Mouse (Mus musculus) hindbrain, embryonic 14.5 days (tissue): ENCODE data around the gene Prss42. TPM values are rescaled to one million over a fixed set of nuclear protein-coding genes. Genes with fewer than 3 reads are reported as not detected.
"Not testable (repeated sequence)": the region's sequence is repeated elsewhere in the genome, so short reads cannot be mapped to it uniquely, and the experiment has no call there.

Experiments
- ATAC-seq: fragments of 200-750 bp; cut with Nextera tagmentation; 2 replicates; pipeline ENCODE4 v1.8.0; 2017; ENCODE audit warnings: moderate number of reproducible peaks, mild to moderate bottlenecking, moderate TSS enrichment, moderate library complexity; ENCODE audit not compliant: low FRiP score
- DNase-seq: peaks from one replicate; pipeline ENCODE4 v3.0.0-alpha.2; 2015; ENCODE audit warnings: low spot score
- H3K27ac ChIP-seq: fragments of 300-500 bp; sonication (generic); 2 replicates; pipeline ENCODE4 v1.5.1; 2014; ENCODE audit warnings: mild to moderate bottlenecking, moderate library complexity
- H3K27me3 ChIP-seq: fragments of 300-500 bp; sonication (generic); 2 replicates; pipeline ENCODE4 v1.6.1; 2014; ENCODE audit warnings: mild to moderate bottlenecking, low read length, mixed read lengths; ENCODE audit not compliant: control insufficient read depth, insufficient read depth
- H3K36me3 ChIP-seq: fragments of 300-500 bp; sonication (generic); replicated peaks from 2 replicates; pipeline ENCODE4 v1.6.1; 2014; ENCODE audit not compliant: control insufficient read depth, insufficient read depth
- H3K4me1 ChIP-seq: fragments of 300-500 bp; sonication (generic); replicated peaks from 2 replicates; pipeline ENCODE4 v1.6.1; 2014; ENCODE audit warnings: antibody characterized with exemption, low read length, mixed read lengths; ENCODE audit not compliant: control insufficient read depth, insufficient read depth
- H3K4me2 ChIP-seq: fragments of 300-500 bp; sonication (generic); replicated peaks from 2 replicates; pipeline ENCODE4 v1.6.1; 2014; ENCODE audit warnings: mild to moderate bottlenecking, moderate library complexity
- H3K4me3 ChIP-seq: fragments of 300-500 bp; sonication (generic); replicated peaks from 2 replicates; pipeline ENCODE4 v1.5.1; 2014; ENCODE audit warnings: mild to moderate bottlenecking, low read length
- H3K9ac ChIP-seq: fragments of 300-500 bp; sonication (generic); 2 replicates; pipeline ENCODE4 v1.6.1; 2014
- H3K9me3 ChIP-seq: fragments of 300-500 bp; sonication (generic); 2 replicates; pipeline ENCODE4 v1.6.1; 2016; ENCODE audit warnings: low read length; ENCODE audit not compliant: control insufficient read depth
- WGBS: fragments of 180-500 bp; shearing (Covaris S2); extraction: QIAGEN DNeasy Blood & Tissue Kit; methylation state at CpG from one replicate; pipeline ENCODE4 v1.1.7; 2014; 5-methylcytosine and 5-hydroxymethylcytosine counted together
- polyA plus RNA-seq: library from polyadenylated mRNA; unstranded; fragments of >200 nt; fragmentation: Nextera tagmentation; extraction: Ambion mirVana; gene quantifications from 2 replicates; pipeline ENCODE4 v1.2.1, GENCODE M21; 2014

The Prss42 gene
- polyA plus RNA-seq, 1 experiment from 2014 or later, result not detected

- H3K27me3 ChIP-seq, H3K4me2 ChIP-seq, DNase-seq, H3K9ac ChIP-seq, H3K27ac ChIP-seq, H3K4me3 ChIP-seq, H3K36me3 ChIP-seq, H3K9me3 ChIP-seq, ATAC-seq, H3K4me1 ChIP-seq: not testable (repeated sequence)
Measured at GRCm38 (mm10) chr9:110820546-110820945, 22.6 kb downstream of the Prss42 start.

GRCm38 (mm10) chr9:110821436-110821835 is 23.5 kb downstream of the Prss42 start:
- H3K27me3 ChIP-seq, result no peaks in the 10 kb centered on the region
- H3K36me3 ChIP-seq, result no peaks in the 10 kb centered on the region

GRCm38 (mm10) chr9:110825426-110825825 is 27.5 kb downstream of the Prss42 start:
- Histone ChIP-seq H3K4me1 (no peaks in the 10 kb centered on the region), H3K27ac (no peak overlapping the region), H3K4me2 (no peak overlapping the region), H3K9ac (no peak overlapping the region), H3K36me3 (no peaks in the 10 kb centered on the region), H3K4me3 (no peak overlapping the region), H3K27me3 (no peaks in the 10 kb centered on the region), H3K9me3 (no peaks in the 10 kb centered on the region)
- DNase-seq (no peak), ATAC-seq (no peak)
- 81% methylated on average over 4 of the region's 4 CpGs for WGBS

More at GRCm38 (mm10) chr9:110821436-110821835, 23.5 kb downstream of the Prss42 start:
- H3K4me3 ChIP-seq, result no peak overlapping the region
- H3K9ac ChIP-seq, result no peak overlapping the region
- no peak overlapping the region for H3K27ac ChIP-seq
- no peaks in the 10 kb centered on the region for H3K9me3 ChIP-seq
- no peaks in the 10 kb centered on the region for H3K4me1 ChIP-seq
- DNase-seq (no peak), ATAC-seq (no peak)
- 89% methylated on average over 7 of the region's 7 CpGs for WGBS
- H3K4me2 ChIP-seq, result no peak overlapping the region

- no peak for ATAC-seq
- H3K27me3 ChIP-seq, result no peaks in the 10 kb centered on the region
- H3K9ac ChIP-seq, result no peak overlapping the region
- no peaks in the 10 kb centered on the region for H3K9me3 ChIP-seq
- no peaks in the 10 kb centered on the region for H3K4me1 ChIP-seq
- H3K36me3 ChIP-seq, result no peaks in the 10 kb centered on the region
- H3K4me3 ChIP-seq, result no peak overlapping the region
- H3K4me2 ChIP-seq, result no peak overlapping the region
- WGBS, result 66% methylated on average over 7 of the region's 7 CpGs
- H3K27ac ChIP-seq, result no peak overlapping the region
- DNase-seq, result no peak
Measured at GRCm38 (mm10) chr9:110825832-110826231, 27.9 kb downstream of the Prss42 start.

- Histone ChIP-seq H3K4me1 (no peaks in the 10 kb centered on the region), H3K9ac (no peak within 1 kb of the TSS), H3K27ac (no peak within 1 kb of the TSS), H3K36me3 (no peaks in the 10 kb centered on the region), H3K27me3 (no peaks in the 10 kb centered on the region), H3K4me2 (no peak within 1 kb of the TSS), H3K4me3 (no peak within 1 kb of the TSS), H3K9me3 (no peaks in the 10 kb centered on the region)
- ATAC-seq, result no peak
- 83% methylated on average over 3 of the region's 3 CpGs for WGBS
- DNase-seq, result no peak
Measured at GRCm38 (mm10) chr9:110826390-110826789, 28.4 kb downstream of the Prss42 start, which contains the start of gene Prss43. TSS of gene Prss43 (plus strand) at chr9:110826690.

- Histone ChIP-seq H3K9me3 (no peaks in the 10 kb centered on the region), H3K4me3 (no peak overlapping the region), H3K27ac (no peak overlapping the region), H3K36me3 (no peaks in the 10 kb centered on the region), H3K27me3 (no peaks in the 10 kb centered on the region), H3K4me1 (no peaks in the 10 kb centered on the region), H3K9ac (no peak overlapping the region), H3K4me2 (no peak overlapping the region)
- DNase-seq (no peak), ATAC-seq (no peak)
- WGBS, result 74% methylated on average over 5 of the region's 5 CpGs
Measured at GRCm38 (mm10) chr9:110833021-110833420, 35.1 kb downstream of the Prss42 start.

- H3K9ac ChIP-seq, result no peak within 1 kb of the TSS
- H3K36me3 ChIP-seq, result no peaks in the 10 kb centered on the region
- no peak for DNase-seq
- H3K27me3 ChIP-seq, result no peaks in the 10 kb centered on the region
- H3K27ac ChIP-seq, result no peak within 1 kb of the TSS
- peak within 1 kb of the TSS; percentile 15; the same call in 1 of the 2 replicates for H3K4me2 ChIP-seq
- 83% methylated on average over 19 of the region's 19 CpGs for WGBS
- H3K9me3 ChIP-seq, result no peaks in the 10 kb centered on the region
- H3K4me3 ChIP-seq, result no peak within 1 kb of the TSS
- ATAC-seq, result no peak
- no peaks in the 10 kb centered on the region for H3K4me1 ChIP-seq
Measured at GRCm38 (mm10) chr9:110834411-110834810, 36.4 kb downstream of the Prss42 start, which contains the start of gene Prss45. TSS of gene Prss45 (plus strand) at chr9:110834588.

GRCm38 (mm10) chr9:110834961-110835360 is 37.0 kb downstream of the Prss42 start:
- no peak for ATAC-seq
- 35% methylated on average over 10 of the region's 10 CpGs for WGBS

GRCm38 (mm10) chr9:110836112-110836511 is 38.1 kb downstream of the Prss42 start:
- H3K27ac ChIP-seq, result no peak overlapping the region
- no peak for ATAC-seq
- WGBS, result 48% methylated on average over 2 of the region's 2 CpGs
- H3K4me2 ChIP-seq, result no peak overlapping the region
- H3K4me3 ChIP-seq, result no peak overlapping the region
- H3K4me1 ChIP-seq, result no peaks in the 10 kb centered on the region
- H3K36me3 ChIP-seq, result no peaks in the 10 kb centered on the region
- no peaks in the 10 kb centered on the region for H3K27me3 ChIP-seq
- no peak for DNase-seq
- H3K9me3 ChIP-seq, result no peaks in the 10 kb centered on the region
- no peak overlapping the region for H3K9ac ChIP-seq

More at GRCm38 (mm10) chr9:110834961-110835360, 37.0 kb downstream of the Prss42 start:
- H3K4me1 ChIP-seq, result no peaks in the 10 kb centered on the region
- no peaks in the 10 kb centered on the region for H3K36me3 ChIP-seq
- peak overlapping the region; percentile 15; the same call in 1 of the 2 replicates for H3K4me2 ChIP-seq
- no peak overlapping the region for H3K4me3 ChIP-seq
- no peak overlapping the region for H3K9ac ChIP-seq
- no peaks in the 10 kb centered on the region for H3K9me3 ChIP-seq
- H3K27me3 ChIP-seq, result no peaks in the 10 kb centered on the region
- H3K27ac ChIP-seq, result no peak overlapping the region
- no peak for DNase-seq

GRCm38 (mm10) chr9:110840905-110841304 is 42.9 kb downstream of the Prss42 start:
- DNase-seq (no peak), ATAC-seq (no peak)
- H3K9me3 ChIP-seq, result no peaks in the 10 kb centered on the region
- H3K4me1 ChIP-seq, result no peaks in the 10 kb centered on the region
- no peaks in the 10 kb centered on the region for H3K36me3 ChIP-seq
- H3K9ac ChIP-seq, result no peak overlapping the region
- H3K4me2 ChIP-seq, result no peak overlapping the region
- no peaks in the 10 kb centered on the region for H3K27me3 ChIP-seq
- WGBS, result 65% methylated on average over 6 of the region's 6 CpGs
- no peak overlapping the region for H3K4me3 ChIP-seq
- H3K27ac ChIP-seq, result no peak overlapping the region
